Mouse (Mus musculus): Measurements from ENCODE around the gene Brwd1. TPM values are rescaled to one million over a fixed set of nuclear protein-coding genes. Genes with fewer than 3 reads are reported as not detected.

Brwd1 gene
- polyA plus RNA-seq (2015; fragmentation: Nextera tagmentation; extraction: Ambion mirVana), result 45.4 and 52.8 TPM in 2 replicates

GRCm38 (mm10) chr16:96082301-96083178, at the start of gene Brwd1:
Gene Brwd1, minus strand, starts transcription at chr16:96082526.
- no peaks in the 10 kb centered on the region for H3K9me3 ChIP-seq (replicated peaks; ENCODE audit: low read length)
- ATAC-seq (replicated peaks; ENCODE audit: low FRiP score, low read depth) (peak; percentile 87), DNase-seq (ENCODE audit: low spot score) (peak; percentile 93)
- peaks cover 14% of the 10 kb centered on the region for H3K4me1 ChIP-seq (replicated peaks; ENCODE audit: insufficient read depth, low read length)
- WGBS, result under 1% methylated on average over 56 of the region's 107 CpGs
- peaks cover 18% of the 10 kb centered on the region; the same call in 1 of the 2 replicates for H3K36me3 ChIP-seq (ENCODE audit: insufficient read depth, low read length)
- H3K4me3 ChIP-seq (replicated peaks; ENCODE audit: low read depth, low read length), result peak within 1 kb of the TSS; percentile 87
- H3K9ac ChIP-seq (ENCODE audit: low read depth, low read length), result peak within 1 kb of the TSS; percentile 100
- no peak for TF ChIP-seq CTCF (IDR thresholded peaks at IDR 0.05; ENCODE audit: low read depth)
- peak within 1 kb of the TSS; percentile 100 for H3K27ac ChIP-seq
- no peaks in the 10 kb centered on the region for H3K27me3 ChIP-seq (ENCODE audit: insufficient read depth, low read length)
- peak within 1 kb of the TSS; percentile 79 for H3K4me2 ChIP-seq (ENCODE audit: low read length)

- 2% methylated on average over 9 of the region's 9 CpGs for WGBS
- H3K4me2 ChIP-seq (ENCODE audit: low read length), result peak overlapping the region; percentile 72
- H3K27me3 ChIP-seq (ENCODE audit: insufficient read depth, low read length), result no peaks in the 10 kb centered on the region
- peak overlapping the region; percentile 98 for H3K4me3 ChIP-seq (replicated peaks; ENCODE audit: low read depth, low read length)
- peak overlapping the region; percentile 93 for H3K9ac ChIP-seq (ENCODE audit: low read depth, low read length)
- TF ChIP-seq CTCF (IDR thresholded peaks at IDR 0.05; ENCODE audit: low read depth), result no peak
- DNase-seq (ENCODE audit: low spot score) (no peak), ATAC-seq (replicated peaks; ENCODE audit: low FRiP score, low read depth) (no peak)
- peaks cover 6% of the 10 kb centered on the region for H3K4me1 ChIP-seq (replicated peaks; ENCODE audit: insufficient read depth, low read length)
- no peaks in the 10 kb centered on the region for H3K9me3 ChIP-seq (replicated peaks; ENCODE audit: low read length)
- peaks cover 20% of the 10 kb centered on the region for H3K36me3 ChIP-seq (ENCODE audit: insufficient read depth, low read length)
- H3K27ac ChIP-seq, result peak overlapping the region; percentile 97
Measured at GRCm38 (mm10) chr16:96128466-96128865, 46.1 kb upstream of the Brwd1 start.

GRCm38 (mm10) chr16:96127657-96128344, 45.5 kb upstream of the Brwd1 start, which contains the start of gene Hmgn1:
Gene Hmgn1, minus strand, starts transcription at chr16:96127729.
- no peaks in the 10 kb centered on the region for H3K27me3 ChIP-seq (ENCODE audit: insufficient read depth, low read length)
- peak; percentile 96 for ATAC-seq (replicated peaks; ENCODE audit: low FRiP score, low read depth)
- peaks cover 6% of the 10 kb centered on the region for H3K4me1 ChIP-seq (replicated peaks; ENCODE audit: insufficient read depth, low read length)
- peaks cover 25% of the 10 kb centered on the region for H3K36me3 ChIP-seq (ENCODE audit: insufficient read depth, low read length)
- DNase-seq (ENCODE audit: low spot score), result peak; percentile 98
- peak within 1 kb of the TSS; percentile 93 for H3K9ac ChIP-seq (ENCODE audit: low read depth, low read length)
- WGBS, result under 1% methylated on average over 53 of the region's 72 CpGs
- H3K9me3 ChIP-seq (replicated peaks; ENCODE audit: low read length), result no peaks in the 10 kb centered on the region
- TF ChIP-seq CTCF (IDR thresholded peaks at IDR 0.05; ENCODE audit: low read depth), result peak; percentile 15; the same call in 1 of the 2 replicates
- peak within 1 kb of the TSS; percentile 72 for H3K4me2 ChIP-seq (ENCODE audit: low read length)
- peak within 1 kb of the TSS; percentile 98 for H3K4me3 ChIP-seq (replicated peaks; ENCODE audit: low read depth, low read length)
- peak within 1 kb of the TSS; percentile 97 for H3K27ac ChIP-seq

GRCm38 (mm10) chr16:96127288-96127656, 44.9 kb upstream of the Brwd1 start:
- Histone ChIP-seq H3K27me3 (ENCODE audit: insufficient read depth, low read length) (no peaks in the 10 kb centered on the region), H3K27ac (peak overlapping the region; percentile 97), H3K36me3 (ENCODE audit: insufficient read depth, low read length) (peaks cover 25% of the 10 kb centered on the region), H3K4me3 (replicated peaks; ENCODE audit: low read depth, low read length) (peak overlapping the region; percentile 98), H3K9ac (ENCODE audit: low read depth, low read length) (peak overlapping the region; percentile 93), H3K4me1 (replicated peaks; ENCODE audit: insufficient read depth, low read length) (peaks cover 6% of the 10 kb centered on the region), H3K4me2 (ENCODE audit: low read length) (peak overlapping the region; percentile 72), H3K9me3 (replicated peaks; ENCODE audit: low read length) (no peaks in the 10 kb centered on the region)
- DNase-seq (ENCODE audit: low spot score) (no peak), ATAC-seq (replicated peaks; ENCODE audit: low FRiP score, low read depth) (peak; percentile 58)
- TF ChIP-seq CTCF (IDR thresholded peaks at IDR 0.05; ENCODE audit: low read depth), result no peak
- 1% methylated on average over 51 of the region's 52 CpGs for WGBS

GRCm38 (mm10) chr16:96126684-96127171, 44.4 kb upstream of the Brwd1 start:
- no peak for TF ChIP-seq CTCF (IDR thresholded peaks at IDR 0.05; ENCODE audit: low read depth)
- H3K4me3 ChIP-seq (replicated peaks; ENCODE audit: low read depth, low read length), result peak overlapping the region; percentile 98
- peak overlapping the region; percentile 97 for H3K27ac ChIP-seq
- peak; percentile 45 for DNase-seq (ENCODE audit: low spot score)
- peaks cover 6% of the 10 kb centered on the region for H3K4me1 ChIP-seq (replicated peaks; ENCODE audit: insufficient read depth, low read length)
- no peak for ATAC-seq (replicated peaks; ENCODE audit: low FRiP score, low read depth)
- 2% methylated on average over 19 of the region's 19 CpGs for WGBS
- peak overlapping the region; percentile 72 for H3K4me2 ChIP-seq (ENCODE audit: low read length)
- peak overlapping the region; percentile 93 for H3K9ac ChIP-seq (ENCODE audit: low read depth, low read length)
- H3K36me3 ChIP-seq (ENCODE audit: insufficient read depth, low read length), result peaks cover 25% of the 10 kb centered on the region
- no peaks in the 10 kb centered on the region for H3K9me3 ChIP-seq (replicated peaks; ENCODE audit: low read length)
- no peaks in the 10 kb centered on the region for H3K27me3 ChIP-seq (ENCODE audit: insufficient read depth, low read length)

- Histone ChIP-seq H3K27ac (no peak overlapping the region), H3K36me3 (ENCODE audit: insufficient read depth, low read length) (peaks cover 28% of the 10 kb centered on the region), H3K9me3 (replicated peaks; ENCODE audit: low read length) (no peaks in the 10 kb centered on the region), H3K4me1 (replicated peaks; ENCODE audit: insufficient read depth, low read length) (no peaks in the 10 kb centered on the region), H3K9ac (ENCODE audit: low read depth, low read length) (no peak overlapping the region), H3K4me2 (ENCODE audit: low read length) (no peak overlapping the region), H3K27me3 (ENCODE audit: insufficient read depth, low read length) (no peaks in the 10 kb centered on the region), H3K4me3 (replicated peaks; ENCODE audit: low read depth, low read length) (no peak overlapping the region)
- WGBS, result 67% methylated on average over 4 of the region's 4 CpGs
- ATAC-seq (replicated peaks; ENCODE audit: low FRiP score, low read depth) (no peak), DNase-seq (ENCODE audit: low spot score) (no peak)
- no peak for TF ChIP-seq CTCF (IDR thresholded peaks at IDR 0.05; ENCODE audit: low read depth)
Measured at GRCm38 (mm10) chr16:96120022-96120623, 37.8 kb upstream of the Brwd1 start.

All from kidney, postnatal 0 days (tissue).